Mouse (Mus musculus): ENCODE data around the gene Fmnl3.
"Not testable (repeated sequence)": the region's sequence is repeated elsewhere in the genome, so short reads cannot be mapped to it uniquely, and the experiment has no call there.

The Fmnl3 gene

GRCm38 (mm10) chr15:99387976-99388375, 17.7 kb upstream of the Fmnl3 start:
- no peak for DNase-seq (ENCODE audit: low spot score)

GRCm38 (mm10) chr15:99386796-99387195, 16.5 kb upstream of the Fmnl3 start:
- DNase-seq (ENCODE audit: low spot score): no peak

GRCm38 (mm10) chr15:99386110-99386509, 15.8 kb upstream of the Fmnl3 start:
- not testable (repeated sequence) for DNase-seq (ENCODE audit: low spot score)

- DNase-seq (ENCODE audit: low spot score): no peak
Measured at GRCm38 (mm10) chr15:99384071-99384470, 13.8 kb upstream of the Fmnl3 start.

- no peak for DNase-seq (ENCODE audit: low spot score)
Measured at GRCm38 (mm10) chr15:99382893-99383292, 12.6 kb upstream of the Fmnl3 start.

GRCm38 (mm10) chr15:99376240-99376639, 6.0 kb upstream of the Fmnl3 start:
- DNase-seq (ENCODE audit: low spot score): no peak

- DNase-seq (ENCODE audit: low spot score): no peak
Measured at GRCm38 (mm10) chr15:99375581-99375980, 5.3 kb upstream of the Fmnl3 start.

GRCm38 (mm10) chr15:99375036-99375435, 4.8 kb upstream of the Fmnl3 start:
- DNase-seq (ENCODE audit: low spot score): no peak

- no peak for DNase-seq (ENCODE audit: low spot score)
Measured at GRCm38 (mm10) chr15:99372761-99373160, 2.5 kb upstream of the Fmnl3 start.

- no peak for DNase-seq (ENCODE audit: low spot score)
Measured at GRCm38 (mm10) chr15:99371526-99372340, 1.5 kb upstream of the Fmnl3 start.

GRCm38 (mm10) chr15:99369391-99370171, 701 bp downstream of the Fmnl3 start:
- peak; percentile 25 for DNase-seq (ENCODE audit: low spot score)

- DNase-seq (ENCODE audit: low spot score): no peak
Measured at GRCm38 (mm10) chr15:99368583-99369266, 1.6 kb downstream of the Fmnl3 start.

- no peak for DNase-seq (ENCODE audit: low spot score)
Measured at GRCm38 (mm10) chr15:99364921-99365320, 5.4 kb downstream of the Fmnl3 start.

GRCm38 (mm10) chr15:99364022-99364530, 6.2 kb downstream of the Fmnl3 start:
- no peak for DNase-seq (ENCODE audit: low spot score)

- no peak for DNase-seq (ENCODE audit: low spot score)
Measured at GRCm38 (mm10) chr15:99358952-99359351, 11.3 kb downstream of the Fmnl3 start.

GRCm38 (mm10) chr15:99356462-99356861, 13.8 kb downstream of the Fmnl3 start:
- no peak for DNase-seq (ENCODE audit: low spot score)

GRCm38 (mm10) chr15:99355660-99356059, 14.6 kb downstream of the Fmnl3 start:
- DNase-seq (ENCODE audit: low spot score): no peak

- no peak for DNase-seq (ENCODE audit: low spot score)
Measured at GRCm38 (mm10) chr15:99352306-99352705, 18.0 kb downstream of the Fmnl3 start.

- DNase-seq (ENCODE audit: low spot score): no peak
Measured at GRCm38 (mm10) chr15:99351610-99352009, 18.7 kb downstream of the Fmnl3 start.

GRCm38 (mm10) chr15:99344961-99345360, 25.3 kb downstream of the Fmnl3 start:
- no peak for DNase-seq (ENCODE audit: low spot score)

- DNase-seq (ENCODE audit: low spot score): no peak
Measured at GRCm38 (mm10) chr15:99344148-99344870, 26.0 kb downstream of the Fmnl3 start.

All from urinary bladder, postnatal 25 days (tissue).